Mouse (Mus musculus): ENCODE data around the gene Rbfox3.
A peak's percentile ranks its signal among the peaks of the same experiment; 100 is the strongest.

Gene Rbfox3

DNA sequence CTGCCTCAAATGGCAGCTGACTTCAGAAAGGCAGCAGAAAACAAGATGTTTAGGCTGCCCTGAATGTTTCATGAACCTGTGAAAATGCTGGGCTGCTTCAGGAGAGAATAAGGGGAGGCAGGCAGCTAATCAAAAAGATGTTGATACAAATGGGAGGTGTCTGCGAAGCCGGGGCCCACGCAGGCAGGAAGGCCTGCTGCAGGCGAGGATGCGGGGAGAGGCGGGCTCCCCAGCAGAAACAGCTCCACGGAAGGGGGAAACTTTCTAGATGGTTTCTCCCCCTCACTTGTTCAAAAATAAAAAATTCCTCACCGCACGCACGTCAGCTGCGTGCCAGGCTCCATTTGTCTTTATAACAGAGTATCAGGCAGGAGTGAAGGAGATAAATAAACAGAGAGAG is 5.7 kb downstream of the Rbfox3 start:
- no peak for DNase-seq

GRCm38 (mm10) chr11:118904253-118904652 is 7.1 kb downstream of the Rbfox3 start:
- DNase-seq, result no peak

- no peak for DNase-seq
These were observed 11.4 kb downstream of the Rbfox3 start for GRCm38 (mm10) chr11:118899771-118900545.

DNA sequence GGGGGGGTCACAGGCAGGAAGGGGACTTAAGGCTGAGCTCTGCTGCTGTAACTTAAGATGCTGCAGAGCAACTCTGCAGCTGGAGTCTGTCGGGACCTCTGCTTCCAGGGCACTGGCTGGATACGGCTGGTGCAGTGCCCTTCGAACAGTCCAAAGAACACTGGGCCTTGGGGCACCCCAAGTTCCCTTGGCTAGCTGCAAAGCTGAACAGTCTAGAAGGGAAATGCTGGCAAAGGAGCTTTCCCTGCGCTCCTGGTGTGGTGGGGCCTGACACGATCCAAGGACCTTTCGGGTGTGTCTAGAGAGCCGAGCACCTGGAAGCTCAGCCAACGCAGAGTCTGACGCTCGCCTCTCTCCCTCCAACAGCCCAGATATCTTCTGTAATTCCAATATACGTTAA is 12.8 kb downstream of the Rbfox3 start:
- peak; percentile 17 for DNase-seq

DNA sequence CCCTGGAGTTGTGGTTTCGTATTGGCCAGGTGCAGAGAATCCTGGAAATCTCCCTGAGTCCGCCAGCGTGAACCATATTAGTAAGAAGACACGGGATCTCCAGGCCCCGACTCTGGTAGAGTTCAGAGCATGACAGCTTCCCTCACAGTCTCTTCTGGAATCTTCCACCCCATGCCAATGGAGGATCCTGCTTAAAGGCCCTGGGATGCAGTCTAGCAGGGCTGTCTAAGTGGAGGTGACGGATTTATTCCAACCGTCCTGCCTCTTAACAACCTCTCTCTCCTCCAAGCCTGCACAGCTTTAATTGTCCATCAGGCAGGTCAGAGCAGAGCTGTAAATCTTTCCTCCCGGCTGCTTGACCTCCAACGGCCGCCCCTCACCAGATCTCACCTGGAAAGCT is 13.2 kb downstream of the Rbfox3 start:
- DNase-seq, result no peak

- no peak for DNase-seq
These were observed 14.1 kb downstream of the Rbfox3 start for GRCm38 (mm10) chr11:118897114-118897841.

DNA sequence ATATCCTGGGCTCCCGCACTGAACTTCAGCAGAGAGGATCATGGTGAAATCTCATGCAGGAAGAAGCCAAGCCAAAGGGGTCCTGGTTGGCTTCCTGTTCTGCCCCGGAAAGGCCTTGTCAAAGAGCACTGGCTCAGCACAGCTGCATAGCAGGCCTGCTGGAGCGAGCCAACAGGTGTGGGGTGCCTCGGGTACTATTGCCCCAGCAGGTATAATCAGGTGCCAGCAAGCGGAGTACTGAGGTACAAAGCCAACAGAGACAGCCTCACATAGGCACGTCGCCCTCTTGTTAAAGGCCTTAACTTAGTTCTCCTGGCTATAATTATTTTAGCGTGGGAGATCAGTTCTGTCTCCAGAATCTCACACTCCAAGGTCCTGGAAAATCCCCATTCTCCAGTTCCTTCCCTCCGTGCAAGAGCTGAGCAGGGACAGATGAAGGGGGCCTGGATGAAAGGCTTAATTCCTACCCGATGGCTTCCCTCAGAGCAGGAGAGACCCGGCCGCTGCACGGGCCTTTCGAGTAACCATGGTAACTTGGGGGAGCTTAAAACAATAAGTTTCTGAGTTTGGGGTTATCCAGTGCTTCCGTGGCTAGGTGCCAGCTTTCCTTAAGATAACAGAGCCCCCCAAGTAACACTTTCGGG is 15.2 kb downstream of the Rbfox3 start:
- no peak for DNase-seq

GRCm38 (mm10) chr11:118894835-118895234 is 16.6 kb downstream of the Rbfox3 start:
- no peak for DNase-seq

GRCm38 (mm10) chr11:118894196-118894595 is 17.2 kb downstream of the Rbfox3 start:
- no peak for DNase-seq

- DNase-seq, result no peak
These were observed 18.5 kb downstream of the Rbfox3 start for GRCm38 (mm10) chr11:118892876-118893275.

- DNase-seq, result no peak
These were observed 19.9 kb downstream of the Rbfox3 start for GRCm38 (mm10) chr11:118891516-118891915.

DNA sequence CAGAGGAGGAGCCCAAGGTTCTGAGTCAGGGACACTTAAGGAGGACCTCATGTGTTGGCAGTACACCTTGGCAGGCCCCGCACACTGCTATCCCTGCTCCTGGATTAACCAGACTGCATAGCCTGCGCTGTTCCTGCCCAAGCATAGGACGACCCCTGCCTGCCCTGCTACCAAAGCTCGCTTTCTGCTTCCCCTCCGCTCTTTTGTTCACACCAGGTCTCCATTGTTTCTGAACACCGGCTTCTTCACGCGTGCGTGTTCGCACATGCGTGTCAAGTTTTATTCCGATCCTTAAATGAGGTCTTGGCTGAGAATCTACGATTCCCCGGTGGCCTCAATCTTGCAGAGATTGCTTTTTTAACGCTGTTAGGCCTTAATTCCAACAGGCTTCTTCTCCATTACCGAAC is 20.4 kb downstream of the Rbfox3 start:
- DNase-seq, result no peak

- DNase-seq, result no peak
These were observed 20.9 kb downstream of the Rbfox3 start for GRCm38 (mm10) chr11:118890474-118890873.

GRCm38 (mm10) chr11:118889500-118889899 is 21.9 kb downstream of the Rbfox3 start:
- no peak for DNase-seq

DNA sequence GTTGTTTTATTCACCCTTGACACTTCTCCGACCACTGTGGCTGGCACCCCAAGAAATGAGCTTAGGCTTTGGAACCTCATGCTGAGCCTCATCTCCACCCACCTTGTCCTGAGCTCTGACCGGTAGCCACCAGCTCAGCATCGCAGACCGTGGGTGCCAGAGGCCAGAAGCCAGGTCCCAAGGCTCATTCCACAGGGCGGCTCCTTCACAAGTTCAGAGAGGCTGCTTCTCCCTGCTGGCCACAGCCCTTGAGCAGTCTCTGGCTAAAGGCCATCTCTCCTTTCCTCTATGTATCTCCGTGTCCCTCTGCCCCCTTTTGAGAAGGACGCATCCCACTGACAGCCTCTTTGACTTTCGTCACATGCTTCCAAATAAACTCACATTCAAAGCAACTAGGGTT is 23.0 kb downstream of the Rbfox3 start:
- no peak for DNase-seq

DNA sequence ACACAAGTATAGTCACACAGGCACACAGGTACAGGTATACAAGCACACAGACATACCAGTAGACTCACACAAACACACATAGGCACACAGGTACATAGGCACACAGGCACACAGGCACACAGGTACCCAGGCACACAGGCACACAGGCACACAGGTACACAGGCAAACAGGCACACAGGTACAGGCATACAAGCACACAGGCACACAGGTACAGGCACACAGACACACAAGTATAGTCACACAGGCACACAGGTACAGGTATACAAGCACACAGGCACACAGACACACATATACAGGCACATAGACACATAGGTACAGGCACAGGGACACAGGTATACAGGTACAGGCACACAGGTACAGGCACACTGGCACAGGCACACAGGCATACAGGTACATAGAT is 24.2 kb downstream of the Rbfox3 start:
- no peak for DNase-seq

DNA sequence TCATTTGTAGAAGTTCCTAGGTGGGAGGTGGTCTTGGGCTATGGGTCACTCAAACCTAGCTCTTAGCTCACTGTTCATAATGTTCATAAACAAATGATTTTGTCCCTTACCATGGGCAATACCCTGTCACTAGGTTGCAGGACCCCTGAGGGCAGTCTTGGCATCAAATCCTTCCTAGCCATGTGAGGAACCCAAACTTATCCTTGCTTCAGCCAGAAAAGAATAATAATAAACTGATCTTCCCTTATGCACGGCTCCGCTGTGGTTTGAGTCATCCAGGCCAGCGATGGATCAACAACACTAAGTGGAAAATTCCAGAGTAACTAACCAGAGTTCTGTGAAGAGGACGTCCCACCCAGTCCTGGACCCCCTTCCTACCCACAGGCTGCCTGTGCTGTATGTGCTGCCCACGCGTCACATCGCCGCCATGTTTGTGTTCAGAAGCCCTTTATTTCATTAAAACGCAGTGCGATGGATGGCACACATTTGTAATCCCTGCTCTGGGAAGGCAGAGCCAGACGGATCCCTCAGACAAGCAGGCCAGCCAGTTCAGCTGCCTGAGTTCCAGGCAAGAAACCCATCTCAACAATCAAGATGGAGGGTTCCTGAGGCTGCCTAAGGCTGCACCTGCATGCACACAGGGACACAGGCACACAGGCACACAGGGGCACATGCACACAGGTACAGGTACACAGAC is 25.0 kb downstream of the Rbfox3 start:
- DNase-seq, result no peak

DNA sequence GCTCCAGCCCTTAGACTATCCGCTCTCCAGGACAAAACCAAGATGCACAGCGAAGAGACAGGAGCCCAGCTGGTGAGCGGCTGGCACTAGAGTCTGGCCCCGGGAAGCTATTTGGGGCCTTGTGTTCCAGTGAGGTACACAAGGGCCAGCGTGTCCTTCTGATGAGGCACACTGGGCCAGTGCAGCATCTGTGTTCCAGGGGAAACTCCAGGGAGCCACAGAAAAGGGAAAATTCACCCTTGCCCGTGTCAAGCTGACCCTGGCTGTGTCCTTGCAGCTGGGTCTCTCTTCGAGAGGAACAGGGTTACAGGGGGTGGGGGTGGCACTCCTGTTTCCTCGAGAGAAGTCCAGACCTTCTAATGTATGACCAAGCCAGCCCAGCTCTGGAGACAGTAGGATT is 25.8 kb downstream of the Rbfox3 start:
- DNase-seq, result no peak

GRCm38 (mm10) chr11:118885135-118885534 is 26.3 kb downstream of the Rbfox3 start:
- DNase-seq, result no peak

GRCm38 (mm10) chr11:118883143-118883542 is 28.3 kb downstream of the Rbfox3 start:
- no peak for DNase-seq

DNA sequence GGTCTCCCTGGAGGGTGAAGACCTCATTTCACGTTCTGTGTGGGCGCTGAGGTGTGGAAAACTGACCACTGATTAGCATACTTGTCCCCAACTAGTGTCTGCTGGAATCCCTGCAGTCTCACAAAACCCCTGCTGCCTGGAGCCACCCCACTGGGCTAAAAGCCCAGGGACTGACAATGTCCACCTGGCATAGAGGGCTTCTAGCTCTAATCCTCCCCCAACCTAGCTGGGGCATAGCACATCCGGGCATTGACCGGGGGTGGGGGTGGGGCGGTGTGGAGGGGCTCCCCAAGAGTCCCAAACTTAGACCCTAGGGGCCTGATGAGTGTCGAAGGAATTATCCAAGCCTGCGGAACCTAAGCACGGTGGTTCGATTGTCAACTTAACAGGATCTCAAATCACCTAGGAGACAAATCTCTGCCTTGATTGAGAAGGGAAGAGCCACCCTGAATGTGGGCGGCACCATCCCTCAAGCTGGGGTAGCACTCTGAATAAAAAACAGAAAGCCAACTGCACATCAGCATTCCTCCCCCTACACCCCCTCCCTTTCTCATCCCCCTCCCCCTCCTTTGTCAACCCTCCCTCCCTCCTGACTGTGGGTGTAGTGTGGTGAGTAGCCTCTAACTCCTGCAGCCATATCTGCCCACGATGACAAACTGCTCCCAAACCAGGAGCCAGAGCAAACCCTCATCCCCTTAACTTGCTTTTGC is 29.5 kb downstream of the Rbfox3 start:
- DNase-seq, result no peak

- DNase-seq, result no peak
These were observed 31.8 kb downstream of the Rbfox3 start for GRCm38 (mm10) chr11:118879466-118880150.
